Comparison of ENCODE assay signal across 27 mouse cellular contexts in the genomic region with DNA sequence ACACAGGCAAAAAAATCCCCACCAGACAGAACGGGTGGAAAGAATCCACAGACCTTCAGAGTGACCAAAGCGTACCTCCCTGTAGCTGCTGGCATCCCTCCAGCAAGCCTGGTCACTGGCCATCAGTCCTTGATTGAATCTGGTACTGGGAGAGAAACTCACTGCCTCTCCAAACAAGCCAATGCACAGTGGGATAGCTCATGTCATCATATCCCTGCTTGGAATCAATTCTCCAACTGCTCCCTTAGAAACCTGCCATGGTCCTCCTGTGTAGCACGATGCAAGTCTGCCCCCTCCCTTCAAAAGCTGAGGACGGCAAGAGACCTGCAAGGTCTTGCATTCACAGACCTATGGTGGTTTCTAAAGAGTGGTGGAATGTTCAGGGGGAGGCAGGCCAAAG. TPM values are rescaled to one million over a fixed set of nuclear protein-coding genes. Genes with fewer than 3 reads are reported as not detected.
DNase-seq lines count a peak whose midpoint lies in the region; ATAC-seq and TF ChIP-seq lines count a peak whose summit lies in the region.
"Had no signal": no experiment of that assay in that cellular context is flagged by ENCODE, and none has a peak within 500 bp of the region (broad histone marks: within the 10 kb centered on the region; RNA-seq: fewer than 3 reads in every experiment).

No protein-coding gene starts in this region.

- TF ChIP-seq CTCF in kidney, adult 2 months (conservative IDR thresholded peaks at IDR 0.05; ENCODE audit: insufficient read depth, insufficient read length, low read depth, low read length) = 0 out of 2 replicates have a peak, but pooled peaks have one; percentile 5
- TF ChIP-seq CTCF in midbrain, postnatal 0 days (IDR thresholded peaks at IDR 0.05) = peak; percentile 60
- peak; percentile 47; the same call in 1 of the 2 replicates for TF ChIP-seq CTCF in hindbrain, postnatal 0 days (IDR thresholded peaks at IDR 0.05; ENCODE audit: low read depth)

- H3K4me2 ChIP-seq in midbrain, postnatal 0 days (ENCODE audit: low read depth, low read length, poor library complexity, severe bottlenecking) = 0 out of 2 replicates have a peak overlapping the region, but pooled peaks have one; percentile 85
- H3K4me2 ChIP-seq in midbrain, embryonic 13.5 days (replicated peaks) = no peak overlapping the region
- peak overlapping the region; percentile 97; the same call in 1 of the 2 replicates for H3K4me2 ChIP-seq in hindbrain, postnatal 0 days (ENCODE audit: low read depth, low read length)
- H3K4me2 ChIP-seq in liver, embryonic 11.5 days = no peak overlapping the region
- H3K4me2 ChIP-seq: embryonic facial prominence, embryonic 15.5 days; heart, embryonic 11.5 days; liver, embryonic 13.5 days had no signal

- no peak overlapping the region for H3K4me3 ChIP-seq in kidney, adult 2 months (ENCODE audit: insufficient read depth, low read depth, low read length)
- H3K4me3 ChIP-seq in midbrain, postnatal 0 days (ENCODE audit: low read depth, low read length) = no peak overlapping the region
- no peak overlapping the region for H3K4me3 ChIP-seq in midbrain, embryonic 13.5 days (replicated peaks)
- no peak overlapping the region for H3K4me3 ChIP-seq in hindbrain, postnatal 0 days (ENCODE audit: low read length)
- H3K4me3 ChIP-seq in liver, embryonic 11.5 days (ENCODE audit: low read depth, low read length) = no peak overlapping the region
- H3K4me3 ChIP-seq: embryonic facial prominence, embryonic 15.5 days; limb, embryonic 13.5 days; liver, embryonic 13.5 days; midbrain, embryonic 12.5 days had no signal

- no peaks in the 10 kb centered on the region for H3K36me3 ChIP-seq in kidney, adult 2 months (ENCODE audit: control insufficient read depth, insufficient read depth, low read length)
- no peaks in the 10 kb centered on the region for H3K36me3 ChIP-seq in midbrain, postnatal 0 days (ENCODE audit: insufficient read depth, low read length)
- H3K36me3 ChIP-seq in midbrain, embryonic 13.5 days = no peaks in the 10 kb centered on the region
- H3K36me3 ChIP-seq in hindbrain, postnatal 0 days (ENCODE audit: insufficient read depth, low read length) = no peaks in the 10 kb centered on the region
- no peaks in the 10 kb centered on the region for H3K36me3 ChIP-seq in liver, embryonic 11.5 days (ENCODE audit: control insufficient read depth, insufficient read depth, low read length)
- H3K36me3 ChIP-seq: embryonic facial prominence, embryonic 15.5 days; limb, embryonic 13.5 days; liver, embryonic 13.5 days; midbrain, embryonic 12.5 days had no signal

- H3K9me3 ChIP-seq in midbrain, postnatal 0 days (ENCODE audit: low read length) = no peaks in the 10 kb centered on the region
- no peaks in the 10 kb centered on the region for H3K9me3 ChIP-seq in midbrain, embryonic 13.5 days
- H3K9me3 ChIP-seq in hindbrain, postnatal 0 days (ENCODE audit: low read length) = no peaks in the 10 kb centered on the region
- no peaks in the 10 kb centered on the region for H3K9me3 ChIP-seq in liver, embryonic 11.5 days (ENCODE audit: control insufficient read depth, low read length)
- H3K9me3 ChIP-seq: embryonic facial prominence, embryonic 15.5 days; limb, embryonic 13.5 days; liver, embryonic 13.5 days; midbrain, embryonic 12.5 days had no signal

- no peaks in the 10 kb centered on the region for H3K4me1 ChIP-seq in kidney, adult 2 months (ENCODE audit: control insufficient read depth, insufficient read depth, low read length)
- peaks cover 7% of the 10 kb centered on the region; the same call in 1 of the 2 replicates for H3K4me1 ChIP-seq in midbrain, postnatal 0 days (ENCODE audit: insufficient read depth, low read length)
- H3K4me1 ChIP-seq in midbrain, embryonic 13.5 days (replicated peaks) = peaks cover 31% of the 10 kb centered on the region
- H3K4me1 ChIP-seq in hindbrain, postnatal 0 days (ENCODE audit: insufficient read depth, low read length) = peaks cover 10% of the 10 kb centered on the region; the same call in 1 of the 2 replicates
- no peaks in the 10 kb centered on the region for H3K4me1 ChIP-seq in liver, embryonic 11.5 days (replicated peaks; ENCODE audit: control insufficient read depth, insufficient read depth, low read length)
- H3K4me1 ChIP-seq: liver, embryonic 13.5 days had no signal

- peak; percentile 73 to 77 for DNase-seq in cerebellum, postnatal 10 days
- no peak for DNase-seq in kidney, adult 2 months
- DNase-seq in kidney, adult 11 months = no peak
- DNase-seq in midbrain, postnatal 0 days (ENCODE audit: low spot score) = peak; percentile 44
- peak; percentile 53 for DNase-seq in hindbrain, postnatal 0 days (ENCODE audit: low spot score)
- no peak for DNase-seq in liver, embryonic 11.5 days (ENCODE audit: low spot score)
- DNase-seq: adrenal gland, postnatal 25 days; cerebellum, adult 11-12 months; cerebellum, postnatal 36 days; gastrocnemius, postnatal 14 days; heart, adult 11 months; liver, embryonic 13.5 days; lung, adult 2 months; lung, postnatal 14 days; right cerebral cortex, postnatal 14 days; thymus, postnatal 25 days had no signal

- H3K9ac ChIP-seq in midbrain, postnatal 0 days (replicated peaks; ENCODE audit: low read length, poor library complexity, severe bottlenecking) = no peak overlapping the region
- no peak overlapping the region for H3K9ac ChIP-seq in midbrain, embryonic 13.5 days (replicated peaks)
- H3K9ac ChIP-seq in hindbrain, postnatal 0 days (replicated peaks; ENCODE audit: low read length) = no peak overlapping the region
- H3K9ac ChIP-seq in liver, embryonic 11.5 days (ENCODE audit: low read depth, low read length) = no peak overlapping the region
- H3K9ac ChIP-seq: embryonic facial prominence, embryonic 15.5 days; limb, embryonic 13.5 days; liver, embryonic 13.5 days; midbrain, embryonic 12.5 days had no signal

- no peak for ATAC-seq in cerebellum, adult (ENCODE audit: insufficient number of reproducible peaks, low FRiP score, low TSS enrichment)
- no peak for ATAC-seq in midbrain, postnatal 0 days (ENCODE audit: low FRiP score)
- ATAC-seq in midbrain, embryonic 13.5 days = no peak
- ATAC-seq in hindbrain, postnatal 0 days = no peak
- ATAC-seq in liver, embryonic 11.5 days (replicated peaks; ENCODE audit: low FRiP score) = no peak
- ATAC-seq: forebrain, embryonic 14.5 days; intestine, embryonic 16.5 days had no signal

- TF ChIP-seq POLR2A in kidney, adult 2 months (IDR thresholded peaks at IDR 0.05; ENCODE audit: low read depth, low read length) = no peak

- no peak overlapping the region for H3K27ac ChIP-seq in kidney, adult 2 months (ENCODE audit: insufficient read depth, low read depth, low read length)
- H3K27ac ChIP-seq in midbrain, postnatal 0 days (ENCODE audit: low read depth, low read length) = no peak overlapping the region
- H3K27ac ChIP-seq in midbrain, embryonic 13.5 days = no peak overlapping the region
- no peak overlapping the region for H3K27ac ChIP-seq in hindbrain, postnatal 0 days
- no peak overlapping the region for H3K27ac ChIP-seq in liver, embryonic 11.5 days (ENCODE audit: low read depth, low read length)
- H3K27ac ChIP-seq: embryonic facial prominence, embryonic 15.5 days; limb, embryonic 13.5 days; liver, embryonic 13.5 days; midbrain, embryonic 12.5 days had no signal

- H3K27me3 ChIP-seq in kidney, adult 2 months (replicated peaks; ENCODE audit: control insufficient read depth, insufficient read depth, low read length) = 0 out of 2 replicates have a peak, but pooled peaks cover 2% of the 10 kb centered on the region
- H3K27me3 ChIP-seq in midbrain, postnatal 0 days (ENCODE audit: insufficient read depth, low read length) = no peaks in the 10 kb centered on the region
- peaks cover 35% of the 10 kb centered on the region for H3K27me3 ChIP-seq in midbrain, embryonic 13.5 days
- H3K27me3 ChIP-seq in hindbrain, postnatal 0 days (ENCODE audit: insufficient read depth, low read length) = peaks cover 2% of the 10 kb centered on the region; the same call in 1 of the 2 replicates
- peaks cover 55% of the 10 kb centered on the region for H3K27me3 ChIP-seq in liver, embryonic 11.5 days (replicated peaks; ENCODE audit: control insufficient read depth, insufficient read depth, low read length)

- WGBS in kidney, adult 2 months = 59% methylated on average over 4 of the region's 4 CpGs
- WGBS in midbrain, postnatal 0 days = 62% methylated on average over 4 of the region's 4 CpGs
- WGBS in midbrain, embryonic 13.5 days = 67% methylated on average over 4 of the region's 4 CpGs
- WGBS in hindbrain, postnatal 0 days = 33% methylated on average over 4 of the region's 4 CpGs
- 57% methylated on average over 4 of the region's 4 CpGs for WGBS in liver, embryonic 11.5 days

RNA-seq across cellular contexts. Expression of gene Vstm2b, which starts 1.2 kb away (rescaled TPM):
- polyA plus RNA-seq in kidney, adult 2 months (2012; rRNA removed) = 2.6 and 3.0 TPM in 2 replicates
- total RNA-seq in midbrain, postnatal 0 days (2014; rRNA removed) = 82.7 and 102 TPM in 2 replicates
- 30.4 and 31.1 TPM in 2 replicates for polyA plus RNA-seq in midbrain, postnatal 0 days (2015; fragmentation: Nextera tagmentation; extraction: Ambion mirVana)
- polyA plus RNA-seq in midbrain, embryonic 13.5 days (2015; fragmentation: Nextera tagmentation; extraction: Ambion mirVana) = 11.6 and 12.2 TPM in 2 replicates
- 93.3 and 102 TPM in 2 replicates for total RNA-seq in hindbrain, postnatal 0 days (2014; rRNA removed)
- 25.1 and 27.4 TPM in 2 replicates for polyA plus RNA-seq in hindbrain, postnatal 0 days (2015; fragmentation: Nextera tagmentation; extraction: Ambion mirVana)
- polyA plus RNA-seq in liver, embryonic 11.5 days (2014; fragmentation: Nextera tagmentation; extraction: Ambion mirVana) = 0.36 and 0.99 TPM in 2 replicates
- total RNA-seq: hematopoietic stem cell, adult 5-6 weeks; megakaryocyte progenitor cell, adult 5-6 weeks; neutrophil, adult 5-6 weeks had no signal
- polyA plus RNA-seq: liver, embryonic 13.5 days had no signal

Comparison
In these comparisons a context has a peak if more than half of its experiments do, and no peak if none do; other contexts are left out.
1. H3K4me2 ChIP-seq: peak in midbrain, postnatal 0 days (single experiment) and hindbrain, postnatal 0 days (single experiment); none in midbrain, embryonic 13.5 days (single experiment) and liver, embryonic 11.5 days (single experiment).
2. DNase-seq: peak in cerebellum, postnatal 10 days (2 of 2), midbrain, postnatal 0 days (single experiment) and hindbrain, postnatal 0 days (single experiment); none in kidney, adult 2 months (single experiment), kidney, adult 11 months (single experiment) and liver, embryonic 11.5 days (single experiment).
3. CTCF ChIP-seq: peak in every context shown above with its lines; median percentile 60 in midbrain, postnatal 0 days; 47 in hindbrain, postnatal 0 days; 5 in kidney, adult 2 months.